23 mouse cellular contexts compared by ENCODE assay signal in the genomic region with DNA sequence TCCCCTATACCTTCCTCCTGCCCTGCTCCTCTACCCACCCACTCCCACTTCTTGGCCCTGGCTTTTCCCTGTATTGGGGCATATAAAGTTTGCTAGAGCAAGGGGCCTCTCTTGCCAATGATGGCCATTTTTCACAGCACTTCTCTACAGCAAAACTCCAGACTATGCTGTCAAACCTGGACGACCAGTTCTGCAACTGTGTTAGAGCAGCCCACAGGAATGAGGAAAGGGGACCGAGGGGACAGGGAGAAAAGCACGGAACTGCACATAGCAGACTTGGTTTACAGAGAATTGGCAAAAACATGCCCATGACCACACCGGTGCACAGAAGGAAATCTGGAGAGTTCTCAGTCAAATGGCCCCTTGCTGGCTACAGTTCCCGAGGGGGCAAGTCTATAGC.
DNase-seq lines count a peak whose midpoint lies in the region; ATAC-seq and TF ChIP-seq lines count a peak whose summit lies in the region.
"Had no signal": no experiment of that assay in that cellular context is flagged by ENCODE, and none has a peak within 500 bp of the region (broad histone marks: within the 10 kb centered on the region; RNA-seq: fewer than 3 reads in every experiment).

No protein-coding gene starts in this region.

- H3K27ac ChIP-seq in embryonic facial prominence, embryonic 11.5 days (replicated peaks; ENCODE audit: low read depth, low read length): no peak overlapping the region
- H3K27ac ChIP-seq in stomach, embryonic 16.5 days (ENCODE audit: low read length): peak overlapping the region; percentile 10; the same call in 1 of the 2 replicates
- H3K27ac ChIP-seq: forebrain, embryonic 12.5 days; gastrocnemius, adult 2 months; hindbrain, embryonic 13.5 days; layer of hippocampus, adult 2 months; left cerebral cortex, adult 2 months; limb, embryonic 10.5 days; stomach, embryonic 15.5 days had no signal

- TF ChIP-seq POLR2A in lung, adult 2 months (IDR thresholded peaks at IDR 0.05; ENCODE audit: borderline replicate concordance, extremely low read depth, low read depth, low read length): no peak

- no peak overlapping the region for H3K9ac ChIP-seq in embryonic facial prominence, embryonic 11.5 days (replicated peaks; ENCODE audit: low read length)
- no peak overlapping the region for H3K9ac ChIP-seq in stomach, embryonic 16.5 days (ENCODE audit: low read length)
- H3K9ac ChIP-seq: forebrain, embryonic 12.5 days; heart, embryonic 12.5 days; hindbrain, embryonic 13.5 days; liver, postnatal 0 days; stomach, embryonic 15.5 days had no signal

- H3K27me3 ChIP-seq in embryonic facial prominence, embryonic 11.5 days (ENCODE audit: control insufficient read depth, insufficient read depth, low read length): no peaks in the 10 kb centered on the region
- H3K27me3 ChIP-seq in stomach, embryonic 16.5 days (ENCODE audit: control insufficient read depth, insufficient read depth, low read length): no peaks in the 10 kb centered on the region
- H3K27me3 ChIP-seq: forebrain, embryonic 12.5 days; heart, embryonic 12.5 days; hindbrain, embryonic 13.5 days; stomach, embryonic 15.5 days had no signal

- no peak for ATAC-seq in embryonic facial prominence, embryonic 11.5 days (replicated peaks; ENCODE audit: insufficient number of reproducible peaks, low FRiP score, low TSS enrichment, low read depth)
- peak; percentile 64; the same call in 1 of the 2 replicates for ATAC-seq in stomach, embryonic 16.5 days (ENCODE audit: insufficient read depth, low FRiP score)
- ATAC-seq: CD4-positive, CD25-positive, alpha-beta regulatory T cell, adult 4 months; liver, postnatal 0 days; midbrain, embryonic 16.5 days; Patski had no signal

- peak; percentile 49 for DNase-seq in heart, adult 11 months
- no peak for DNase-seq in heart, postnatal 14 days
- DNase-seq in lung, adult 18-20 months: peak; percentile 29 to 51
- no peak for DNase-seq in lung, adult 2 months
- DNase-seq in embryonic facial prominence, embryonic 11.5 days (ENCODE audit: low spot score): peak; percentile 36
- no peak for DNase-seq in layer of hippocampus, postnatal 25 days (ENCODE audit: extremely low spot score in 1 of 2, low spot score in 1 of 2)
- no peak for DNase-seq in gastrocnemius, postnatal 36 days
- DNase-seq: adrenal gland, adult 8-10 months; cerebellum, adult 9-10 months; gastrocnemius, adult 2 months; liver, postnatal 0 days; right cerebral cortex, postnatal 25 days had no signal

- no peaks in the 10 kb centered on the region for H3K4me1 ChIP-seq in lung, adult 2 months (ENCODE audit: control insufficient read depth, insufficient read depth, low read length)
- H3K4me1 ChIP-seq in embryonic facial prominence, embryonic 11.5 days (ENCODE audit: control insufficient read depth, insufficient read depth, low read length): no peaks in the 10 kb centered on the region
- peaks cover 6% of the 10 kb centered on the region for H3K4me1 ChIP-seq in stomach, embryonic 16.5 days (ENCODE audit: control insufficient read depth, insufficient read depth, low read length)
- H3K4me1 ChIP-seq: heart, embryonic 12.5 days; hindbrain, embryonic 13.5 days had no signal

- 70% methylated on average over 5 of the region's 5 CpGs for WGBS in lung, adult 2 months
- WGBS in embryonic facial prominence, embryonic 11.5 days: 70% methylated on average over 5 of the region's 5 CpGs
- 53% methylated on average over 5 of the region's 5 CpGs for WGBS in stomach, embryonic 16.5 days

- no peak overlapping the region for H3K4me3 ChIP-seq in lung, adult 2 months (replicated peaks; ENCODE audit: extremely low read depth, low read depth, low read length)
- no peak overlapping the region for H3K4me3 ChIP-seq in embryonic facial prominence, embryonic 11.5 days (ENCODE audit: low read depth, low read length)
- no peak overlapping the region for H3K4me3 ChIP-seq in stomach, embryonic 16.5 days (replicated peaks; ENCODE audit: low read length)
- H3K4me3 ChIP-seq: forebrain, embryonic 12.5 days; gastrocnemius, adult 2 months; heart, embryonic 12.5 days; hindbrain, embryonic 13.5 days; layer of hippocampus, adult 2 months; left cerebral cortex, adult 2 months; limb, embryonic 10.5 days; stomach, embryonic 15.5 days had no signal

- no peak for TF ChIP-seq CTCF in lung, adult 2 months (IDR thresholded peaks at IDR 0.05; ENCODE audit: insufficient read depth, low read length)

- no peaks in the 10 kb centered on the region for H3K9me3 ChIP-seq in embryonic facial prominence, embryonic 11.5 days (replicated peaks; ENCODE audit: control insufficient read depth, low read length)
- H3K9me3 ChIP-seq in stomach, embryonic 16.5 days (replicated peaks; ENCODE audit: control insufficient read depth, low read length): no peaks in the 10 kb centered on the region
- H3K9me3 ChIP-seq: forebrain, embryonic 12.5 days; heart, embryonic 12.5 days; hindbrain, embryonic 13.5 days; limb, embryonic 10.5 days; stomach, embryonic 15.5 days had no signal

- no peaks in the 10 kb centered on the region for H3K36me3 ChIP-seq in embryonic facial prominence, embryonic 11.5 days (replicated peaks; ENCODE audit: control insufficient read depth, insufficient read depth, low read depth, low read length)
- no peaks in the 10 kb centered on the region for H3K36me3 ChIP-seq in stomach, embryonic 16.5 days (ENCODE audit: control insufficient read depth, insufficient read depth, low read length)
- H3K36me3 ChIP-seq: forebrain, embryonic 12.5 days; heart, embryonic 12.5 days; hindbrain, embryonic 13.5 days; limb, embryonic 10.5 days; stomach, embryonic 15.5 days had no signal

- no peak overlapping the region for H3K4me2 ChIP-seq in embryonic facial prominence, embryonic 11.5 days (ENCODE audit: low read depth, low read length)
- H3K4me2 ChIP-seq in stomach, embryonic 16.5 days (ENCODE audit: low read depth, low read length): no peak overlapping the region
- H3K4me2 ChIP-seq: forebrain, embryonic 12.5 days; heart, embryonic 12.5 days; hindbrain, embryonic 13.5 days; stomach, embryonic 15.5 days had no signal

- intact Hi-C loops in heart, postnatal 14 days (cut with DNase I): no loop called here
- intact Hi-C loops in gastrocnemius, postnatal 36 days (cut with DNase I): no loop called here

Comparison
In these comparisons a context has a peak if more than half of its experiments do, and no peak if none do; other contexts are left out.
1. DNase-seq: peak in heart, adult 11 months (single experiment), lung, adult 18-20 months (2 of 2) and embryonic facial prominence, embryonic 11.5 days (single experiment); none in heart, postnatal 14 days (0 of 2), lung, adult 2 months (single experiment), layer of hippocampus, postnatal 25 days (0 of 2) and gastrocnemius, postnatal 36 days (0 of 2).